Mouse (Mus musculus): ENCODE results near the gene Srprb.
"Not testable (repeated sequence)": the region's sequence is repeated elsewhere in the genome, so short reads cannot be mapped to it uniquely, and the experiment has no call there.

The Srprb gene

DNA sequence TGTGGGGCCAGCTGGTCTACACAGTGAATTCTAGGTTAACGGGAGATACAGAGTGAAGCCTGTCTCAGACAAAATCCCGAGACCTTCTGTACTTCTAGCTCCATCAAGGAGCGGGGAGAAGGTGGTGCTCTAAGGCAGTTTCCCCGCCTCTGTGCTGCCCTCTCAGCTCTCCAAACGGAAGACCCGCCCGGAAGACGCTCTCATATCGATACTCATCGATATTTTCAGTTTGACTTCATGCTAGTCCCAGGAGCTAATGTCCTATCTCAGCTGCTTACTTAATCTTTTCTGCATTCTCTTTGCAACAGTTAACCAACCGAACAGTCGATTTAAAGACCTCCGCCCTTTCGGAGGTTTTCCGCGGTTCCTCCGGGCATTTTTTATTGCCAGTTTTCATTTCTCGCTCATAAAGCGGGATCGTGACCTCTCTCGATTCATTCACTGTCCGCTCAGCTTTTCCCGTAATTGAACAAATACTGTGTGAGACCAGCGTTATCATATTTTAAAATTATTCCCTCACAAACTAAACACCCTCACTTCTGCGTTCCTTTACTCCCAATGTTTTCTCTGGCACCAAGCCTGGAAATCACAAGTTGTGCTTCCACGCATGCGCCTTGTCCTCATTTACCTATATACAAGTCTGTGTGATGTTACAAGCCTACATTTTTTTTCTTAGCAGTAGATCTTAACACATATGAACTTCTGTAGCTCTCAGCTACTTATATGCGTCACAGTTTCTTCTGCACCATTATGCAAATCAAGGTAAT lies 10.9 kb upstream of the Srprb start:
- DNase-seq (ENCODE audit: low spot score in 2 of 2): no peak

DNA sequence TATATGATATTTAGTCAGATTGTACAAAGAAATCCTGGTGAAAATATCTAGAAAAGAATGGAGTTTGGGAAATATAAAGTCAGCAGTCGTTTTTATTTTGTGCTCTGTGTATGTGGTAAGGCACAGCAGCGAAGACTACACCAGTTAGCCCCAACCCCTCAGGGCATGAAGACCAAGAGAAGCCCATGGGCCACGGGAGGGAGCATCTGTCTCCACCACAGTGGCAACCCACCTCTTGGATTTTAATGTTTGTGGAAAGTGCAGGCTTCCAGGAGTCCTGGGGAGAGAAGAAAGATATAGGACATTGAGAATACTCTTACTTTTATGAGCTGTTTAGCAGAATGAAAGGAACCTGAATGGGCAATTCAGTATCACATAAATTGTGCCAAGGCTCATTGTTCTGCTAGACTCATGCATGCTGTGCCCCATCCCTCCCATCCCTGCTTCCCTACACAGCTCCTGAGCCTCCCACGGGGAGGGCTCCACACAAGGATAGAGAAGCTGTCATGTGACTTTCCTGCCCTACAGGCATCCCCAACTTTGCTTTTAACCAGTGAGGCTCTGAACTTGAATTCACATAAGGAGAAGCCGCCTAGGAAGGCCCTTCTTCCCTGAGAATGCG lies 7.0 kb upstream of the Srprb start:
- no peak for DNase-seq (ENCODE audit: low spot score in 2 of 2)

DNA sequence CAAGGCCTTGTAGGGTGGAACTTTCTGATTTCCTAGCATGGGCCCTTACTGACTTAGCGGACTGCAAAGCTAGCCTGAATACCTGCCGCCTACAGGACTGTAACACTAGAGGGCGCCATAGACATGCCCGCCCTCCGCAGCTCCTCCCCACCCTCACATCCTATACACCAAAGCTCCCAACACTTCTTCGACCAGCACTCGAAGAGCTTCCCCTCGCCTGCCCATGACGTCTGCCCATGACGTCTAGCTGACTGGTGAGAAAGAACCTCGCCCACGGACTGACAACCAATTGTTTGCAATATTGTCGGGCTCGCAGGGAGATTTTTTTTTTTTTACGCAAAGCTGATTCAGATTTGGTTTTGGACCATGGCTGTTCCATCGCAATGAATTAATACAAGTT lies 5.9 kb upstream of the Srprb start:
- peak; percentile 34 to 75 for DNase-seq (ENCODE audit: low spot score in 2 of 2)

DNA sequence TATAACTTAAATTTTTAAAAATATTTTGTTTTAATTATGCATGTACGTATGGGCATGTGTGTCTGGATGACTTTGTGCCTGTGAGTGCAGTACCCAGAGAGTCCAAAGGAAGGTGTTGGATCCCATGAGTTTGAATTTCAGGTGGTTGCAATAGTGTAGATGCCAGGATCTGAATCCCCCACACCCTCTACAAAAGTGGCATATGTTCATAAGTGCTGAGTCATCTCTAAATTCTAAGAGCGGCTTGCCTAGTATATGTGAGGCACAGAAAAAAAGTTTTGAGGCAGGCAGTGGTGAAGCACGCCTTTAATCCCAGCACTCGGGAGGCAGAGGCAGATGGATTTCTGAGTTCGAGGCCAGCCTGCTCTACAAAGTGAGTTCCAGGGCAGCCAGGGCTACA lies 3.8 kb upstream of the Srprb start:
- no peak for DNase-seq (ENCODE audit: low spot score in 2 of 2)

DNA sequence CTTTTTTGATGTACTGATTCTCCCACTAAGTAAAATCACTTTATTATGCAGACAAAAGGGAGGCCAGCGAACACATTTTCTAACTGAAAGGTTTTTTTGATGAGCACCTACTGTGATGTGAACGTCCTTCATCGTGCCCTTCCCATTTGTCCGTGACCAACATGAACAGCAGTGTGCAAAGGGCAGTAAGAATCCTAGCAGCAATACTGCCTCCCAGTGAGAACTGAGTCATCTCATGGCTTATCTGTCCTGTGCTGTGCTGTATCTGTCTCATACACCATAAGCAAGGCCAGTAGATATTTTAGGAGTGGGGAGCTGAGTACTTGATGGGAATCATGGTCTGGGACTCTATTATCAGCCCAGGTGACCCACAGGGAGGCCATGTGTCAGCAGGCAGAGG lies 13.5 kb downstream of the Srprb start:
- DNase-seq (ENCODE audit: low spot score in 2 of 2): no peak

DNA sequence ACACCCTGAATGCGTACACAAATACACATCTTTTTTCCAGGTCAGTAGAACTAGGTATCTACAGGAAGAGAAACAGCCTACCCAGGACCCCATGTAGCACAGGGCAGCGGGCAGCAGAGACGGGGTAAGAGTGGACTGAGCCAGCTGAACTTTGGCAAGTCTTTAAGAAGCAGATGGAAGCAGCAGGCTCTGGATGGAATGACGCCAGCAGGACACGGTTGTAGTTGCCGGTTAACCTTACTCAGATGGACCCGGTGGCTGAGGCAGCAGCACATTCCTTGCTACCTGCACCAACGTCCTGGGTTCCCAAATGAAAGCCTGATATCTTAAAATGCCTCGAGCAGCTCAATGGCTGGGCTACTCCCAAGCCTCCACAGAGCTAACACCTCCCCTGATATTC lies 15.2 kb downstream of the Srprb start:
- DNase-seq (ENCODE audit: low spot score in 2 of 2): no peak

DNA sequence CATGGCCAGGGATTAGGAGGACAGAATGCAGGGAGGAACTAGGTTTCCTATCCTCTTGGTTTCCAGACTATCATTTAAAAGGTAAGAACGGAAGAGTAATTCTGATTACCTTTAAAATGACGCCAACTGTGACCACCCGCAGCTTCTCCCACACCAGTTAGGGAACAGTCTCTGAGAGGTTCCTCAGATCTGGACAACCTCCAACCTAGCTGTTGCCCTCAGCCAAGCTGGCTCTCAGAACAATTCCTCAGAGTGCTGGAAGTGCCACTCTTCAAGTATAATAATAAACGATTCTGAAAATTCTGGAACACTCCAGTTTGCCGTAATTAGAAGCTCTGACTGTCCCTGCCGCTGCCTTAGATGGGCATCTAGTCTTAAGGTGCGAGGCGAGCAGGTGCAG lies 16.0 kb downstream of the Srprb start:
- no peak for DNase-seq (ENCODE audit: low spot score in 2 of 2)

DNA sequence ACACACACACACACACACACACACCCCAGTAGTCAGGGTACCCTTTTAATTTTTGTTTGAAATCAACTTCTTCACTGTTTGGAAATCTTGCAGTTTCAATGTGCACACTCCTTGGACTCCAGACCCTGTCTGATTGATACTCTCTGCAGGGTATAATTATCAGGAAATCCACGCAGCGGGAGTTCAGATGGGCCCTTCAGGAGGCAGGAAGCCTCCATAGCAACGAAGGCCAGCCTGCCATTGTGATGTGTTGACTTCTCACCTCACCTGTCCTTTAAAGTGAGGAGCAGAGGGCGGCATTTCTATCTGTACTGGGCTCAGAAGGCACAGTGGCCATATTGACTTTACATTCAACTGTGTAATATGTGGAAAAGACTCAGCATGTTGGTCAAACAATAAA lies 17.1 kb downstream of the Srprb start:
- no peak for DNase-seq (ENCODE audit: low spot score in 2 of 2)

DNA sequence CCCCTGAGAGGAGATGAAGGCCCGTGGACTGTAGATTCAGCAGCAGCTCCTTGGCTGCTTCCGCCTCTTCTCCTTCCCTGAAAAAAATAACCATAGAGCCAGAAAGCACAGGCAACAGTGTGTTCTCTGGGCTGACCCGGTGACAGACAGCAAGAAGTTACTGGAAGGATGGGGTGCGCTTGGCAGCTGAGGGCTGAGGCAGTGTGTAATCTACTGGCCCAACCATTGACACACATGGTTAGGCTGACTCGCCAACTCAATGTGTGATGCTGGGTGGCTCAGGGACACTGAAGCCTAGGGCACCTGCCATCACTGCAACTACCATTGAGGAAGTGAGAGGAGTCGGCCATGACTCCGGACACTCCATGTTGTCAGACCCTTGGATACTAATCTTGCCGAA lies 20.1 kb downstream of the Srprb start:
- no peak for DNase-seq (ENCODE audit: low spot score in 2 of 2)

DNA sequence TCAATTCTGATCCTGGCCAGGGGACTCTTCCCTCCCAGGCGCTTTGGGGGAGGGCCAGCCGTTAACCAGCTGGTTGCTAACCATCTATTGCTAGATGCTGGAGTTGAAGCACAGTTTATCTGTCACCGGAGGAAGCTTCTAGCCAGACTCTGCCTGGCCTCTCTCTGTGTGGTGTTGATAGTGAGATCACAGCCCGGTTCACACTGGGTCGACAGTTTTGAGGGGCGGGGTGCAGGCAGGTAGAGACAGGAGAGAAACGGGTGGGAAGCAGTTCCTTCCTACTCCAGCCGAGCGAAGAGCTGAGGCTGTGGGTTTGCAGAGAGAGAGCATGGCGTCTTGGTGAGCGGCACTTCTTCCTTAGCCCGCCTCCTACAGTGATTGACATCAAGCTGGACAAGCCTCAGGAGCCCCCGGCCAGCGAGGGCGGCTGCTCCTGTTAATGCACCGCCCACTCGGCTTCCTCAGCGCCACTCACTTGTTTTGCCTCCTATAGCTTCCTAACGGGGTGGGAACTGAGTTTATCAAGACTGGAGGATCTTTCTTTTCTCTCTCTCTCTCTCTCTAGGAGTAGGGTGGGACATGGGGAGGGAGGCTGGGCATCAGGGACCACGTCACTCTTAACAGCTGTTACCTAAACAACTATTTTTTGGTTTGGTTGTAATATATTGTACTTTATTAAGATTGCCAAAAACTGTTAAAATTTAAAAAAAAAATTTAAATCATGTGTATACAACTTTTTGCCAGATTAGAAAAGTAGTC lies 21.0 kb downstream of the Srprb start:
- peak; percentile 41 to 77 for DNase-seq (ENCODE audit: low spot score in 2 of 2)

DNA sequence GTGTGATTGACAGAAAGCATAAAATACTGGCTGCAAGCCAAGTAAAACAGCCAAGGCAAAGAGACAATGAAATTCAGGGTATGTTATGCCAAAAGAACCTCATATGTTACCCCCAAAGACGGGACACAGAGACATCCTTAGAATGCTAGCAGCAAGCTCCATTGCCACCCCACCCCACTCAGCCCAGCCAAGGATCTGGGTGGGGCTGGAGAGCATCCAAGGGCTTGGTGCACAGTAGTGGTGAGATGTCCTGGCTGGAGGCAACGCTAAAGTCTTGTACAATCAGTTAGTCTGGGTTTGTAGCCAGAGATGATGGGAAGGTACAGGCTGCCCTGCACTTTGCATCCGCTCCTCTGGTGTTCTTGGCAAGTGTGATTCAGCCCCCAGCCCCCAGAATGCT lies 21.6 kb downstream of the Srprb start:
- DNase-seq (ENCODE audit: low spot score in 2 of 2): peak; percentile 13 to 32

DNA sequence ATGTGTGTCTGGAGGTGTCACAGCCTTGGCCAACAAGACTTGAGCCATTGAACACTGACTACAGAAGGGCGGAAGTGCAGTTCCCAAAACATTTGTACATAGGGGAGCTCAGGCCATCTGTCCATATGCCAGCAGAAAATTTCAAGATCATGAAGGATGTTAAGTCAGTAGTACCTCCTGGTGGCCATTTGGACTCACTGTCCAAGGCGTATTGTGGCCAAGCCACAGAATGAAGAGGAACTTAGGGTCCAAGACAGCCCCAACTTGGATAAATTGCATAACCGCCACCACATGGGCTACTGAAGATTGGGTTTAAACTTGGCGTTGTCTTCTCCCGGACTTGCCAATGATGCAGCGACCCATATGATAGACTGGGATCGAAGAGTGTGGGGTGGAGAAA lies 26.2 kb downstream of the Srprb start:
- DNase-seq (ENCODE audit: low spot score in 2 of 2): no peak

DNA sequence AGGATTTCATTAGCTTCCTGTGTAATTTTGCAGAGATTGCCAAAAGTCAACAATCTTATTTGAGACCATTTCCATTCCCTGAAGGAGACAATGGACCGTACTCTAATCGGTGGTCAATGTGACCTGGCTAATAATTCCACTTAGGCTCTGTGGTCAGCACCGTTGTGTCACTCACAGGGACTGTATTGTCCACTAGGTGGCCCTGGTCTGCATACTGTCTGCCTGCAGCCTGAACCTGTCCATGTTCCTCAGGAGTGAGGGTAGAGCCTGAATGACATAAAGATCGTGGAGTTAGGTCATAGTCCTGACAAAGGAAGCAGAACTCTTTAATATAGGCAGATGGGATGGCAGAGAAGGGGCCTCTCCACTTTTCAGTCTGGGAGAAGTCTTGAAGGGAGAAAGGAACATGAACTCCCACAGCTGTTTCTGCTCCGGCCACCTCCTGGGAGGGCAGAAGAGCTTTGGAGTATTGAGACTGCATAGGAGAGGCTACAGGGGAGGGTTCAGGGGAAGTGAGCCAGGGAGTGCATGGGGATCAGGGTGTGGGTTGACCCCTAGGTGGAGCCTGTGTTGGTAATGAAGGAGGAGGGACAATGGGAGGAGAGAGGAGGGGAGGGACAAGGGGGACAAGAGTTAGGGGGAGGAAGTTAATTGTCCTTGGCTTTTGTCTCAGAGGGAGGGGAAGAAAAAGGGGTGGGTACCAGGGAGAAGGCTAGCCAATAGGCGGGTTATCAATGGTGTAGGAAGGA lies 27.0 kb downstream of the Srprb start:
- DNase-seq (ENCODE audit: low spot score in 2 of 2): no peak

DNA sequence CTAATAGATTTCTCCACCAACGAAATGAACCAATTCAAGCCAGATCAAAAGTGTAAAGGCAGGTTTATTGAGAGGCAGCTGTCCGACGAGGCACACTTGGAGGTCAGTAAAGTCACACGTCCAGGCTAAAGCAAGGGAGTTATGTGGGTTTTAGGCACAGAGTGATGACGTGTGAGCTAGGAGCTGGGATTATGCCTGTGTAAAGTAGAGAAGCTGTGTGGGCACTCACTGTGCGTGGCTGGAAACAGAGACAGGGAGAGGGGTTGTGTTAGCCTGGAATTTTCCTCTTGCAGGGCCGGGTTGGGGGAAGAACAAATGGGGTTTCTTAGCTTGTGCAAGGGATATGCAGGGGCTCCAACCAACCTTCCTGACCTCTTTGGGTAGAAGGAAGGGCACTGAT lies 33.2 kb downstream of the Srprb start:
- no peak for DNase-seq (ENCODE audit: low spot score in 2 of 2)

DNA sequence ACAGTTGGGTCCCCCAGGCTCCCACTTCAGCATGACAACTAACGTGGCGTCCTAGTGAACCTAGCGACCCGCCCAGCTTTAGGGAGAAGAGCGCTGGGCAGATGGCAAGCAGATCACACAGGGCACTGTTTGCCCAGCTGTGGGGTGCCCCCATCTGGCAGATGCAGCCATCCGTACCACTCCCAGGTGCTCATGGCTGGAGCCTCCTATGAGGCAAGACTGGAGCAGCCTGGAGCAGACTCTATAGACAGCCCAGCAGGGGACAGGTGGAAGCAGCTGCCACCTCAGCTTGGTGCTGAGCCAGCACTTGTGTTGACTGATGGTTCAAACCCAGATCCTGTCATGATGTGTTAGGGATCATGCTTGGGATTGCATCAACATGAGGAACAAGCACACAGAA lies 33.9 kb downstream of the Srprb start:
- DNase-seq (ENCODE audit: low spot score in 2 of 2): no peak

DNA sequence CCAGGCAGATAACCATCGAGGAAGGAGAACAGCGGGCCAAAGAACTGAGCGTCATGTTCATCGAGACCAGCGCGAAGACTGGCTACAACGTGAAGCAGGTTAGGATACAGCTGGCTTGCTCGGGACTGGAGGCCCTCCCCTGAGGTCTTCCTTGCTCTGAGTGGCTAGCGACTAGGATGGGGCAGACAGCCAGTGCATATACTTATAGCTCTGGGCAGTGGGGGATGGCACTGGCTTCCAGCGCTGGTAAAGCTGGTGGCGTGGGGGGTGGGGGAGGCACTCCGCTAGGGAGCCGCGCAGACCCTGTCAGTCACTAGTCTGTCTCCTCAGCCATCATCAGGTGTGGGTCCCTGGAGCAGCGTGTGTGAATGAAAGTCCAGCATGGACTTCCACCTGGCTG lies 38.1 kb downstream of the Srprb start:
- DNase-seq (ENCODE audit: low spot score in 2 of 2): no peak

DNA sequence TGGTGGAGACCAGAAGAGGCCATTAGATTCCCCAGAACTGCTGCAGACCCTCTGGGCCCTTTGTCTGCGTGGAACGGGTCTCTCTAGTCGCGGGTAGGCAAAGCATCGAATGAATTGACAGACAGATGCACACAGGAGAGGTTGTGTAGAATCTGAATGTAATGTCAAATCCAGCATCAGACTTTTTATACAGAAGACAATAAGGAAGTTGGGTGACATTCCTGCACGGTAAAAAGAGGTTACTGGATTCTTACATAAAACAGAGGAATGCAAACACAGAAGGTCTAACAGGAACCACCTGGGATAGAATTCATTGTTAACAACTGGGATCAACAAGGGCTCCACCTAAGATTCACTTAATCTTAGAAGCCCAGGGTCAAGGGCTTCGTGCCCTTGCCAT lies 46.8 kb downstream of the Srprb start:
- not testable (repeated sequence) for DNase-seq (ENCODE audit: low spot score in 2 of 2)

DNA sequence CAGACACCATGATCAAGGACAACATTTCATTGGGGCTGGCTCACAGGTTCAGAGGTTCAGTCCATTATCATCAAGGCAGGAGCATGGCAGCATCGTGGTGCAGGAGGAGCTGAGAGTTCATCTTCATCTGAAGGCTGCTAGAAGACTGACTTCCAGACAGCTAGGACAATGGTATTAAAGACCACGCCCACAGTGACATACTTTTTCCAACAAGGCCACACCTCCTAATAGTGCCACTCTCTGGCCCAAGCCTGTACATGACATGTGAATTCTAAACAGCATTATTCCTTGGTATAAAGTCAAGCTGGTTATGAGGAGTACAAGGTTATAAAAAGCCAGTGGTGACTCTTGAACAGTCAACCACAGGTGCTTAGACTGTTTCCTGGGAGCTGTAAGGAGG lies 47.4 kb downstream of the Srprb start:
- DNase-seq (ENCODE audit: low spot score in 2 of 2): no peak

DNA sequence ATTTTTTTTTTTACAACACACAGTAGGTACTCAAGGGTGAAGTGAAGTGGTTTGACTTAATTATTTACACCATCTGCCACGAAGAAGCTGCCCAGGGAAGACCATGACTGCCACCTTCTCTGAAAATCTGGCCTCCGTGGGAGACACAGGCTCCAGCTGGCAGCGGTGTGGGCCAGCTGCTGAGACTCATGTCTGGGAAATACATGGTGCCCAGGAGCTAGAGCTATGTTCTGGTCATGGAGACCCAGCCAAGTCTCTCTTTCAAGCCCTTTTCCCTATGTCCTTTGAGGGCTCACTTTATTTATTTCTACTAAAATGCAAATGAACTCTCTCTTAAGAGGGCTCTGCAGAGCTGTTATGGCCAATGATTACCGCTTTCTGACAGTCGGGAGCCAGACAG lies 48.7 kb downstream of the Srprb start:
- no peak for DNase-seq (ENCODE audit: low spot score in 2 of 2)

DNA sequence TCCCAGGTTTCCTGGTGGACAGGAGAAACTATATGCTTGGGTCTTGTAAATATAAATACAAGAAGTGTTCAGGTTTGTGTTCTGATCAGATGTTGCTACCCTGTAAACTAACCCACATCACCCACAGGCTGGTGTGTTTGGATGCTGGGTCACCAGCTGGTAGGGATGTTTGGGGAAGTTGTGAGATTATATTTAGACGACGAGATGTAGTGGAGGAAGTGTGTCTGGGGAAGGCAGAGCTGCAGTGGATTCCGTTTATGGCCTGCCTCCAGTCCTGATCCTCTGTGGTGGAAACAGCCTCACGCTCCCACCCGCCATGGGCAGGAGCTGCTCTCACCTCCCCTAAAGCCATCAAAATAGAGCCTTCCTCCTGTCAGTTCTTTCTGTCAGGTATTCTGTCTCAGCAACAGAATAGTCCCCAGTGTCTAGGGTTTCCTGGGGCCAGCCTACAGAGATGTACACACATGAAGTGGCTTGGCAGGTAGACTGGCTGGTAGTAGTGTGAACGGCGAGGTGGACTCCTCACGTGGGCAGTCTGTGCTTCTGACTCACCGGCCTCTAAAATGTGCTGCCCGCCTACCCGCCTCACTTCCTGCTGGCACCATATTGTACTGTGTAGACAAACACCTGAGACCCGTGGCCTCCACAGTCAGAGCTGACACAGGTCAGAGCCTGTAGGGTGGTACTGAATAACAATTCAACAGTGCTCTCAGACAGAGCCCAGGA lies 52.7 kb downstream of the Srprb start:
- no peak for DNase-seq (ENCODE audit: low spot score in 2 of 2)

DNA sequence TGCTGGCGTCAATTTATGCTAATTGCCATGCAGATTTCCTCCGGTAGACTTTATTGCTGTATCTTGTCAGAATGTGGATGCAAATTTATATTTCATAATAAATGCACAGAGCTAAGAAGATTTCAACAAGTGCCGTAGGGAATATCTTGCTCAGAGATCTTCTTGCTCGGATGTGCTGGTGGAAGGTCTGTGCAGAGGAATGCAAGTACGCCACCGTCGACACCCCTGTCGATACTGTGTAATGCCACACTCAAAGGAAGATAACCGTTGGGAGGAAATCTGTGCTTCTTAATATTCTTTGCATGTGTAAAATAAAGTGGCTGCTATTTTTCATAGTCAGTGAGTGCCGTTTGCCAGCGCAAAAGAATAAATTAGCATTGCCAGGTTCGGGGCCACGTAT lies 54.8 kb downstream of the Srprb start:
- DNase-seq (ENCODE audit: low spot score in 2 of 2): no peak

DNA sequence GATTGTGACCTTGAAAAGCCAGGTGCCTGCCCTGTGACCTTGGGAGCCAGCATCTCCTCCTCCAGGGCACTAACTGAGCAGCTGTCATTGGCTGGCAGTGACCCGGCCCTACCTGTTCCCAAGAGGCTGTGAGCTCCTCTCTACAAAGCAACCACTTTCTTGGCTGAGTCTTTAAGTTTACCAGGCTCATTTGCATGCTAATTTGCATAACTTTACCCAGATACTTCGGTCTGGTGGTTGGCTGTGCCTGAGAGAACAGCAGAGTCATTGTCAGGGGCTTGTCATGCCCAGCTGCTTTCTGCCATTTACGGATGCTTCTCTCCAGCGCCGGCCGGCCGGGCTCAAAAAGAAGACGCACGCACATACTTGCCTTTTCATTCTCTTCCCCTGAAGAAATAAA lies 55.2 kb downstream of the Srprb start:
- DNase-seq (ENCODE audit: low spot score in 2 of 2): no peak
